Mouse (Mus musculus): ENCODE results near the gene Rps6.
"Not testable (repeated sequence)": the region's sequence is repeated elsewhere in the genome, so short reads cannot be mapped to it uniquely, and the experiment has no call there.

The Rps6 gene

DNA sequence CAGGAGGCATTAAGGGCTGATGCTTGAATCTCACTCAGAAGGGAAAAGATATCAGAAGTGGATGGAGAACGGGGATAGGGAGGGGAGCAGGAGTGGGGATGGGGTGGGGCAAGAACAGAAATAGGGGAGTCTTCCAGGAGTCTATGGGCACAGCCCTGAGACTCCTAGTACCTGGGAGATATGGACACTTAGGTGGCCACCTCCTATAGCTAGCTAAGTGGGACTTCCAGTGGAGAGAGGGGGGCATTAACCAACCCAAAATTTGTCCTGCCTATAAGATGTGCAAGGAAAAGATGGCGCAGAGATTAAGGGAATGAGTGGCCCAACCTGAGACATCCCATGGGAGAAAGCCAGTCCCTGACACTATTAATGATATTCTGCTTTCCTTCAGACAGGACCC, 5.9 kb downstream of the Rps6 start:
- no peak for DNase-seq (ENCODE audit: low spot score)

DNA sequence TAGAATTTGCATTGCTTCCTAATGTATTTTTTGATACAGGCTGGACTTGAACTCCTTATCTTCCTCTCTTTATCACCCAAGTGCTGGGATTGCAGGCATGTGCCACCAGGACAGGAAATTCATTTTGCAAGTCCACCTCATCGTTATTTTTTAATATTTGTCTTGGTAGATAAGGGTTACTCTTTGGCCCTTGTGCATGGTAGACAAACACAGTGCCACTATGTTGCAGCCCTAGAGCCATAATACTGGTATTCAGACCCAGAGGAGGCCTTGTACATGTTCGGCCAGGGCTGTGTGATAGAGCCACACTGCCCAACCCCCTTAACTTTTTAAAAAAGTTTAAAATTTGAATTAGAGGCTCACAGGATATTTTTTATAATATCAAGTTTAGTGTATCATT, 10.0 kb downstream of the Rps6 start:
- no peak for DNase-seq (ENCODE audit: low spot score)

DNA sequence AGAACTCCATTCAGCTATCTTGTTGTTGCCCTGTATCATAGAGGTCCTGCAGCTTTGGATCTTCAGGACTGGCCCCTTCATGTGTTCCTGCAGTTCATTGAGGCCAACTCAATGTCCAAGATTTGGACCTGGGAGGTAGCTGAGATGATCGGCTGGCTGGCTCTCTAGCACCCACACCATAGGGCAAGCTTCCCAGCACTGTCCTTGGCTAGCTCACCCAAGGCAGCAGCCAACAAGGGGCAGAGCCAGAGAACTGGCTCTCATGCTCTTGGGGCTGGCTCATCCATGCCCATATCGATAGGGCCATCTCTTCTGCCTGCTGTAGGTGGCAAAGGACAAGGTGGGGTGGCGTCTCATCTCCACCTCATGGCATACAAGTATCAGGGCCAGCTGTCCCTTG, 11.8 kb downstream of the Rps6 start:
- DNase-seq (ENCODE audit: low spot score): no peak

DNA sequence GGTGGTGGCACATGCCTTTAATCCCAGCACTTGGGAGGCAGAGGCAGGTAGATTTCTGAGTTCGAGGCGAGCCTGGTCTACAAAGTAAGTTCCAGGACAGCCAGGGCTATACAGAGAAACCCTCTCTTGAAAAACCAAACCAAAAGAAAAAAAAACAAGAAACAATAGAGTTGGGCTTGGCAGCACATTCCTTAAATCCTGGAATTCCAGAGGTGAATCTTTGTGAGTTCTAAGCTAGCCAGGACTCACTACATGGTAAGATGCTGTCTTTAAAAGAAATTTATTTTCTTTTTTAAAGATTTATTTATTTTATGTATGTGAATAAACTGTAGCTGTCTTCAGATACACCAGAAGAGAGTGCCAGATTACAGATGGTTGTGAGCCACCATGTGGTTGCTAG, 16.1 kb downstream of the Rps6 start:
- not testable (repeated sequence) for DNase-seq (ENCODE audit: low spot score)

DNA sequence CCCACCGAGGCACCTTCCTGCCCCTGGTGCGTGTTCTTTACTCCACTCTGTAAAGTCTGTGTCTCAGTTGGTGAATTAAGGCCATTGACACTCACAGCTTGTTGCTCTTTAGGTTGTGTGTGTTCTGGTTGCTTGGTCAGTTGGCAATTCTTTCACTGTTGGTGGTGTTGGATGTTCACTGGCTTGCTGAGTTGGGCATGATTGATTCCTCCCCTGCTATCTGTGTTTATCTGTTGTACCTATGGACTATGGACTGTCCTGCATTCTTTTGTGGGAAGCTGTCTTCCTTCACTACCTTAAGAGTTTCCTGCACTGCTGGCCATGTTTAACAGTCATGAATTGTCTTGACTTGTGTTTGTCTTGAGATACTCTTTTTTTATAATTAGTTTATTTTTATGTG, 25.3 kb downstream of the Rps6 start:
- no peak for DNase-seq (ENCODE audit: low spot score)

DNA sequence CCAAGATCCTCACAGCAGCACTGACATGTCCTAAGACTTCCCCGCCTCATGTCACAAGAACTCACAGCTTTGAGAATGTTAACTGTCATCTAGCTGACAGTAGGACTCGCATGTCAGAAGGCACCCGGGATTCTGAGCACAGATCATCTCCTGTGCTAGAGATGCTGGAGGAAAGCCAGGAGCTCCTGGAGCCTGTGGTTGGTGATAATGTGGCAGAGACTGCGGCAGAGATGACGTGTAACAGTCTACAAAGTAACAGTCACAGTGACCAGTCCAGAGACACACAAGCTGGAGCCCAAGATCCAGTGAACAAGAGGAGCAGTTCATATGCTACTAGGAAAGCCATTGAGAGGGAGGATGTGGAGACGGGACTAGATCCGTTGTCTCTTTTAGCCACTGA, 32.1 kb downstream of the Rps6 start:
- no peak for DNase-seq (ENCODE audit: low spot score)

DNA sequence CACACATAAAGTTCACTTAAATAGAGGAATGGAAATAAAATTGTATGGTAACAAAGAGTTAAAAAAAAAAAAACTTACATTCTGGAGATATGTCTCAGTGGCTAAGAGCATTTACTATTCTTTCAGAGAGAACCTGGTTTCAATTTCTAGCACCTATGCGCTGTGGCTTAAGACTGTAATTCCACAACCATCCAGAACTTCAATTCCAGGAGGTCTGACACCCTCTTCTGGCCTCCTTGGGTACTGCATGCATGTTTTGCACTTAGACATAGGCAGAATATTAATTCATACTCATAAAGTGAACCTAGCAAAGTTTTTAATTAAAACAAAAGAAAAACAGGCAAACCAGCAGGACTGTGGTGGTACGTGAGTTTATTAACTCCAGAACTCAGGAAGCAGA, 34.0 kb downstream of the Rps6 start:
- DNase-seq (ENCODE audit: low spot score): peak; percentile 38

DNA sequence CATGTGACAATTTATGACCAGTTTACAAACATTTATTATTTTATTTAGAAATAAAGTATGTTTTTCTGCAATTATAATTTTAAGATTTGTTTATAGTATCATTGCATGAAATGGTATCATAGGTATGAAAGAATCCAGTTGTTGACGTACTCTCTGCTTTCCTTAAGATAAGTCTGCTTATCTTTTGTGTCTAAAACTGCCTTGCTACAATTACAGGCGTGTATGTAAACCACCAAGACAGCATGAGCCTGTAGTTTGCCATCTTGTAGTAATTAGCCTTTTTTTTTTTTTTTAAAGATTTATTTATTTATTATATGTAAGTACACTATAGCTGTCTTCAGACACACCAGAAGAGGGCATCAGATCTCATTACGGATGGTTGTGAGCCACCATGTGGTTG, 42.4 kb downstream of the Rps6 start:
- no peak for DNase-seq (ENCODE audit: low spot score)

DNA sequence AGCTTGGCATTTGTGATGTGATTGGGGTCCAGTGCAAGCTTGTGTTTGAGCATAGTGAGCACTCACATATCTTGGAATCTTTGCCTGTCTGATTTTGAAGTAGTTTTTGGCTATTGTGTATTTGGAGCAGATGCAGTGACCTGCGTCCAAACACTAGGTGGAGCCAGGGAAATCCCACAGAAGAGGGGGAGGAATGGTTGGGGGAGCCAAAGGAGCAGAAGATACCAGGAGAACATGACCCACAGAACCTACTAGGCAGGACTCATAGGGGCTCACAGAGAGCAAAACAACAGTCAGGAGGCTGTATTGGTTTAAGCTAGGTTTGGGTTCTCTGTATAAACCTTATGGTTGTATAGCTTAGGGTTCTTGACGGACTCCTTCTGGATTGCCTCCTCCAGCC, 46.6 kb downstream of the Rps6 start:
- no peak for DNase-seq (ENCODE audit: low spot score)
